Mouse (Mus musculus): ENCODE data around the gene Ankrd16. TPM values are rescaled to one million over a fixed set of nuclear protein-coding genes. Genes with fewer than 3 reads are reported as not detected.

Gene Ankrd16
- 146 and 158 TPM in 2 replicates for polyA plus RNA-seq (2012; rRNA removed)
- polyA plus RNA-seq (2014; fragmentation: Nextera tagmentation; extraction: Ambion mirVana) = 24.1 and 31.1 TPM in 2 replicates

- Histone ChIP-seq H3K27ac (replicated peaks; ENCODE audit: low read depth, low read length) (peak within 1 kb of the TSS; percentile 89), H3K4me1 (ENCODE audit: control insufficient read depth, insufficient read depth, low read length) (peaks cover 19% of the 10 kb centered on the region), H3K9me3 (ENCODE audit: control insufficient read depth, low read length) (no peaks in the 10 kb centered on the region), H3K36me3 (ENCODE audit: control insufficient read depth, insufficient read depth, low read length) (peaks cover 17% of the 10 kb centered on the region), H3K4me3 (replicated peaks; ENCODE audit: low read length) (peak within 1 kb of the TSS; percentile 77), H3K4me2 (replicated peaks; ENCODE audit: low read depth, low read length, severe bottlenecking) (peak within 1 kb of the TSS; percentile 72), H3K27me3 (ENCODE audit: control insufficient read depth, insufficient read depth, low read length) (no peaks in the 10 kb centered on the region), H3K9ac (ENCODE audit: low read depth, low read length, severe bottlenecking) (peak within 1 kb of the TSS; percentile 84)
- ATAC-seq (ENCODE audit: low FRiP score, low read depth) = peak; percentile 95
- 0 out of 2 replicates have a peak, but pooled peaks have one; percentile 41 for TF ChIP-seq POLR2A (IDR thresholded peaks at IDR 0.05; ENCODE audit: borderline replicate concordance, extremely low read depth, insufficient read depth, insufficient read length)
- WGBS = 1% methylated on average over 73 of the region's 73 CpGs
- DNase-seq (ENCODE audit: low spot score) = peak; percentile 100
Observed at GRCm38 (mm10) chr2:11777091-11778068, at the start of gene Ankrd16, which contains the start of gene Fbh1. Gene Ankrd16 (plus strand): TSS chr2:11777876. Gene Fbh1 (minus strand): TSS chr2:11777582.

GRCm38 (mm10) chr2:11729091-11729490 is 48.6 kb upstream of the Ankrd16 start:
- H3K4me3 ChIP-seq (replicated peaks; ENCODE audit: low read length) = no peak overlapping the region
- H3K9ac ChIP-seq (ENCODE audit: low read depth, low read length, severe bottlenecking) = no peak overlapping the region
- no peaks in the 10 kb centered on the region for H3K27me3 ChIP-seq (ENCODE audit: control insufficient read depth, insufficient read depth, low read length)
- DNase-seq (ENCODE audit: low spot score) (peak; percentile 45), ATAC-seq (ENCODE audit: low FRiP score, low read depth) (no peak)
- no peak overlapping the region for H3K27ac ChIP-seq (replicated peaks; ENCODE audit: low read depth, low read length)
- no peaks in the 10 kb centered on the region for H3K9me3 ChIP-seq (ENCODE audit: control insufficient read depth, low read length)
- H3K36me3 ChIP-seq (ENCODE audit: control insufficient read depth, insufficient read depth, low read length) = no peaks in the 10 kb centered on the region
- WGBS = 46% methylated on average over 3 of the region's 3 CpGs
- no peak overlapping the region for H3K4me2 ChIP-seq (replicated peaks; ENCODE audit: low read depth, low read length, severe bottlenecking)
- no peaks in the 10 kb centered on the region for H3K4me1 ChIP-seq (ENCODE audit: control insufficient read depth, insufficient read depth, low read length)
- no peak for TF ChIP-seq POLR2A (IDR thresholded peaks at IDR 0.05; ENCODE audit: borderline replicate concordance, extremely low read depth, insufficient read depth, insufficient read length)

- Histone ChIP-seq H3K27ac (replicated peaks; ENCODE audit: low read depth, low read length) (no peak overlapping the region), H3K36me3 (ENCODE audit: control insufficient read depth, insufficient read depth, low read length) (no peaks in the 10 kb centered on the region), H3K4me1 (ENCODE audit: control insufficient read depth, insufficient read depth, low read length) (no peaks in the 10 kb centered on the region), H3K27me3 (ENCODE audit: control insufficient read depth, insufficient read depth, low read length) (no peaks in the 10 kb centered on the region), H3K9ac (ENCODE audit: low read depth, low read length, severe bottlenecking) (no peak overlapping the region), H3K9me3 (ENCODE audit: control insufficient read depth, low read length) (no peaks in the 10 kb centered on the region), H3K4me3 (replicated peaks; ENCODE audit: low read length) (no peak overlapping the region), H3K4me2 (replicated peaks; ENCODE audit: low read depth, low read length, severe bottlenecking) (no peak overlapping the region)
- ATAC-seq (ENCODE audit: low FRiP score, low read depth) = no peak
- no peak for TF ChIP-seq POLR2A (IDR thresholded peaks at IDR 0.05; ENCODE audit: borderline replicate concordance, extremely low read depth, insufficient read depth, insufficient read length)
- no peak for DNase-seq (ENCODE audit: low spot score)
- WGBS = 78% methylated on average over 5 of the region's 5 CpGs
Observed at GRCm38 (mm10) chr2:11732978-11733377, 44.7 kb upstream of the Ankrd16 start.

GRCm38 (mm10) chr2:11735853-11736252 is 41.8 kb upstream of the Ankrd16 start:
- DNase-seq (ENCODE audit: low spot score) (no peak), ATAC-seq (ENCODE audit: low FRiP score, low read depth) (no peak)
- Histone ChIP-seq H3K4me2 (replicated peaks; ENCODE audit: low read depth, low read length, severe bottlenecking) (no peak overlapping the region), H3K9ac (ENCODE audit: low read depth, low read length, severe bottlenecking) (no peak overlapping the region), H3K4me3 (replicated peaks; ENCODE audit: low read length) (no peak overlapping the region), H3K27me3 (ENCODE audit: control insufficient read depth, insufficient read depth, low read length) (no peaks in the 10 kb centered on the region), H3K4me1 (ENCODE audit: control insufficient read depth, insufficient read depth, low read length) (no peaks in the 10 kb centered on the region), H3K9me3 (ENCODE audit: control insufficient read depth, low read length) (no peaks in the 10 kb centered on the region), H3K36me3 (ENCODE audit: control insufficient read depth, insufficient read depth, low read length) (peaks cover 10% of the 10 kb centered on the region), H3K27ac (replicated peaks; ENCODE audit: low read depth, low read length) (no peak overlapping the region)
- WGBS = 82% methylated on average over 6 of the region's 6 CpGs
- TF ChIP-seq POLR2A (IDR thresholded peaks at IDR 0.05; ENCODE audit: borderline replicate concordance, extremely low read depth, insufficient read depth, insufficient read length) = no peak

GRCm38 (mm10) chr2:11738794-11739193 is 38.9 kb upstream of the Ankrd16 start:
- no peak overlapping the region for H3K4me2 ChIP-seq (replicated peaks; ENCODE audit: low read depth, low read length, severe bottlenecking)
- H3K27ac ChIP-seq (replicated peaks; ENCODE audit: low read depth, low read length) = no peak overlapping the region
- H3K9ac ChIP-seq (ENCODE audit: low read depth, low read length, severe bottlenecking) = no peak overlapping the region
- no peak overlapping the region for H3K4me3 ChIP-seq (replicated peaks; ENCODE audit: low read length)
- DNase-seq (ENCODE audit: low spot score) = no peak
- H3K9me3 ChIP-seq (ENCODE audit: control insufficient read depth, low read length) = no peaks in the 10 kb centered on the region
- WGBS = 86% methylated on average over 3 of the region's 3 CpGs
- peaks cover 39% of the 10 kb centered on the region for H3K36me3 ChIP-seq (ENCODE audit: control insufficient read depth, insufficient read depth, low read length)
- H3K4me1 ChIP-seq (ENCODE audit: control insufficient read depth, insufficient read depth, low read length) = no peaks in the 10 kb centered on the region
- no peaks in the 10 kb centered on the region for H3K27me3 ChIP-seq (ENCODE audit: control insufficient read depth, insufficient read depth, low read length)
- peak; percentile 45 for ATAC-seq (ENCODE audit: low FRiP score, low read depth)
- TF ChIP-seq POLR2A (IDR thresholded peaks at IDR 0.05; ENCODE audit: borderline replicate concordance, extremely low read depth, insufficient read depth, insufficient read length) = no peak
